Comparison of ENCODE assay signal across 20 mouse cellular contexts in genomic region chr1:132433349-132433748, GRCm38 (mm10). TPM values are rescaled to one million over a fixed set of nuclear protein-coding genes. Genes with fewer than 3 reads are reported as not detected.
A peak's percentile ranks its signal among the peaks of the same experiment; 100 is the strongest.
DNase-seq lines count a peak whose midpoint lies in the region; TF ChIP-seq lines count a peak whose summit lies in the region.
"Had no signal": no experiment of that assay in that cellular context is flagged by ENCODE, and none has a peak within 500 bp of the region (broad histone marks: within the 10 kb centered on the region; RNA-seq: fewer than 3 reads in every experiment).

No protein-coding gene starts in this region.

- no peak for TF ChIP-seq CTCF in gastrocnemius, adult 2 months (IDR thresholded peaks at IDR 0.05)

- no peak overlapping the region for H3K4me3 ChIP-seq in gastrocnemius, adult 2 months
- H3K4me3 ChIP-seq: embryonic facial prominence, embryonic 13.5 days; heart, embryonic 12.5 days; layer of hippocampus, adult 2 months; limb, embryonic 10.5 days had no signal

- intact Hi-C loops in gastrocnemius, adult 2 months (cut with DNase I), result no loop called here
- intact Hi-C loops in gastrocnemius, postnatal 36 days (cut with DNase I), result no loop called here
- intact Hi-C loops in gastrocnemius, postnatal 14 days (cut with DNase I; ENCODE audit: low total_unique reads), result no loop called here

- peak; percentile 76 for DNase-seq in gastrocnemius, adult 2 months
- DNase-seq in gastrocnemius, postnatal 36 days, result no peak
- peak; percentile 20 for DNase-seq in lung, postnatal 10 days
- DNase-seq in lung, postnatal 14 days, result no peak
- DNase-seq in brain, adult 2 months (ENCODE audit: low read depth, low spot score), result peak; percentile 35
- peak; percentile 29 for DNase-seq in gastrocnemius, postnatal 14 days
- DNase-seq in layer of hippocampus, adult 18-20 months (ENCODE audit: low spot score in 2 of 2), result no peak
- DNase-seq: adrenal gland, postnatal 36 days; B cell, adult 2 months; cerebellum, adult 8-10 months; heart, postnatal 14 days; kidney, adult 11 months; kidney, postnatal 10 days; layer of hippocampus, postnatal 36 days; liver, postnatal 0 days; right cerebral cortex, postnatal 25 days had no signal

- peak overlapping the region; percentile 4; the same call in 1 of the 2 replicates for H3K27ac ChIP-seq in gastrocnemius, adult 2 months
- H3K27ac ChIP-seq: embryonic facial prominence, embryonic 13.5 days; limb, embryonic 10.5 days had no signal

RNA-seq across cellular contexts. Expression of gene Dstyk, which starts 16.0 kb away (rescaled TPM):
- total RNA-seq in gastrocnemius, adult 2 months (2021), result 10 to 100 TPM in 1 of 2 experiments, 1 to 10 TPM in 1; 9.7 to 11.1 TPM
- 1 to 10 TPM; 8.9 to 9.2 TPM for total RNA-seq in gastrocnemius, postnatal 36 days (2021)
- total RNA-seq in gastrocnemius, postnatal 14 days (2021), result 10 to 100 TPM; 12.2 to 13.8 TPM
- 10 to 100 TPM; 53.2 to 53.9 TPM for total RNA-seq in layer of hippocampus, adult 18-20 months (2021)

RNA-seq across cellular contexts. Expression of gene Tmcc2, which starts 42.3 kb away (rescaled TPM):
- total RNA-seq in gastrocnemius, adult 2 months (2021), result 10 to 100 TPM; 29.4 to 40.8 TPM
- total RNA-seq in gastrocnemius, postnatal 36 days (2021), result 10 to 100 TPM; 29.6 to 34.5 TPM
- total RNA-seq in gastrocnemius, postnatal 14 days (2021), result 10 to 100 TPM; 19.4 to 22.9 TPM
- total RNA-seq in layer of hippocampus, adult 18-20 months (2021), result 100 to 1,000 TPM; 250 to 270 TPM

RNA-seq across cellular contexts. Expression of gene Rbbp5, which starts 43.8 kb away (rescaled TPM):
- 10 to 100 TPM; 18.4 to 23.5 TPM for total RNA-seq in gastrocnemius, adult 2 months (2021)
- 10 to 100 TPM; 14.2 to 20.0 TPM for total RNA-seq in gastrocnemius, postnatal 36 days (2021)
- 10 to 100 TPM; 17.1 to 17.4 TPM for total RNA-seq in gastrocnemius, postnatal 14 days (2021)
- total RNA-seq in layer of hippocampus, adult 18-20 months (2021), result 10 to 100 TPM; 66.1 to 77.7 TPM

Comparison
In these comparisons a context has a peak if more than half of its experiments do, and no peak if none do; other contexts are left out.
1. DNase-seq: peak in gastrocnemius, adult 2 months (single experiment), lung, postnatal 10 days (single experiment), brain, adult 2 months (single experiment) and gastrocnemius, postnatal 14 days (single experiment); none in gastrocnemius, postnatal 36 days (0 of 2), lung, postnatal 14 days (single experiment) and layer of hippocampus, adult 18-20 months (0 of 2).
2. RNA of gene Tmcc2, which starts 42.3 kb away (total RNA-seq): 250 to 270 TPM in layer of hippocampus, adult 18-20 months; 29.4 to 40.8 TPM in gastrocnemius, adult 2 months, 29.6 to 34.5 TPM in gastrocnemius, postnatal 36 days and 19.4 to 22.9 TPM in gastrocnemius, postnatal 14 days; every median in the first group is over 4 times any median in the second.